Mouse (Mus musculus) kidney, adult 2 months (tissue): ENCODE measurements at regions not wholly inside any gene's neighbourhood (a gene's known extent, or its start where the extent isn't known, plus 50 kb on each side); places are given as distances from the start of the nearest gene placed in this dataset.

Experiments
- DNase-seq: peaks from one replicate; pipeline ENCODE4 v3.0.0; 2021
- H3K27ac ChIP-seq: fragments of 200-500 bp; 2 replicates; pipeline ENCODE4 v1.5.1; 2012; ENCODE audit warnings: low read depth, low read length, control low read depth, inconsistent platforms; ENCODE audit not compliant: insufficient read depth
- H3K27me3 ChIP-seq: fragments of 200-500 bp; replicated peaks from 2 replicates; pipeline ENCODE4 v1.6.1; 2012; ENCODE audit warnings: mild to moderate bottlenecking, moderate library complexity, low read length, inconsistent platforms; ENCODE audit not compliant: control insufficient read depth, insufficient read depth
- H3K36me3 ChIP-seq: fragments of 200-500 bp; 2 replicates; pipeline ENCODE4 v1.6.1; 2012; ENCODE audit warnings: mild to moderate bottlenecking, moderate library complexity, low read length, inconsistent platforms; ENCODE audit not compliant: control insufficient read depth, insufficient read depth
- H3K4me1 ChIP-seq: fragments of 200-500 bp; 2 replicates; pipeline ENCODE4 v1.6.1; 2011; ENCODE audit warnings: low read length; ENCODE audit not compliant: control insufficient read depth, insufficient read depth
- H3K4me3 ChIP-seq: fragments of 200-500 bp; 2 replicates; pipeline ENCODE4 v1.5.1; 2011; ENCODE audit warnings: mild to moderate bottlenecking, low read depth, low read length, control low read depth; ENCODE audit not compliant: insufficient read depth
- CTCF ChIP-seq: fragments of 200-500 bp; conservative IDR thresholded peaks from 2 replicates; pipeline ENCODE4 v1.5.1; 2011; ENCODE audit warnings: low read depth, mild to moderate bottlenecking, control low read depth, low read length, moderate library complexity, mixed read lengths; ENCODE audit not compliant: insufficient read depth, insufficient read length
- POLR2A ChIP-seq: fragments of 200-500 bp; IDR thresholded peaks from one replicate; pipeline ENCODE4 v1.6.1; 2011; ENCODE audit warnings: low read depth, low read length, control low read depth
- WGBS: fragments of 180-500 bp; shearing (Covaris S2); methylation state at CpG from one replicate; pipeline ENCODE4 v1.1.7; 2018; 5-methylcytosine and 5-hydroxymethylcytosine counted together

DNA sequence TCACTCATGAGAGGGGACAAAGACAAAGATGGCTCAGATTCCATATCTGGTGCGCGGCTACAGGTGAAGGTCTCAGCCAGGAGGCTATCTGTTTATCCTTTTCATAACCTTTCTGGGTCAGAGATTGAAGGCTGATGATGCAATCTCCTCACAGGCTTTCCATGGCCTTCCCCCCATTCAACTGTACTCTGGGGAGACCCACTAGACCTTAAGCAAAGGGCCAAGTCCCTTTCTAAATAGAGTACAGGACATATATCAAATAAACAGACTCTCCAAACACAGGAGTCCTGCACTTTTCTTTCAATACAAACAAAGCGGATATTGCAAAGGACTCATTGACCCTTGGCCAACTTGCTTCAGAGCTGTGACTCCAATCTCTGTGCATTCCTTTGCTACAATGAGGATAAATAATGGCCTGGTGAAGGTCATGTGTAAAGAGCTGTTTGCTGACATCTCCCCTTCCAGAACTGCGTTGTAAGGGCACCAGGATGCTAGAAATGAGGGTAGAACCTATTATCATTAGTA, 267.3 kb downstream of the Rnd3 start:
- no peak for DNase-seq
- WGBS: 77% methylated on average over 4 of the region's 4 CpGs
- TF ChIP-seq CTCF (no peak), POLR2A (no peak)
- no peaks in the 10 kb centered on the region for H3K4me1 ChIP-seq
- no peaks in the 10 kb centered on the region for H3K27me3 ChIP-seq
- no peaks in the 10 kb centered on the region for H3K36me3 ChIP-seq
- no peak overlapping the region for H3K27ac ChIP-seq
- no peak overlapping the region for H3K4me3 ChIP-seq

DNA sequence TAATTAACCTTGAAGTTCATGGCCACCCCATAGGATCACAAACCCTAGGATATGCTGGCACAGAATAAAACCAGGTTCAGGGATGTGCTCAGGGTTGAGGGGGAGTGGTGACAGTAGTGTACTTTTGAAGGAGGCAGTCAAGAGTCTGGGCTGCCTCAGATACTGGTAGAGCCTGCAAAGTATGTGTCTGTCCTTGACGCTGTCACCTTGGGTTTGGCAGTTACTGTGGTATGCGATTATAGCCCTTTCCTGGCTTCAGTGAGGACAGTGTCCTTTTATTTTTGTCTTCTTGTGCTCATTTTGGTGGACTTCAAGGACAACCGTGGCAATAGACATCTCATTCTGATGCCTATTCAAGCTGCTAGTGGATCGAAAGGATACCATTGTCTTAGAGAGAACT, 268.1 kb downstream of the Rnd3 start:
- H3K4me1 ChIP-seq: no peaks in the 10 kb centered on the region
- 84% methylated on average over 4 of the region's 4 CpGs for WGBS
- H3K27ac ChIP-seq: no peak overlapping the region
- no peak overlapping the region for H3K4me3 ChIP-seq
- no peaks in the 10 kb centered on the region for H3K36me3 ChIP-seq
- DNase-seq: peak; percentile 2
- TF ChIP-seq CTCF (no peak), POLR2A (no peak)
- no peaks in the 10 kb centered on the region for H3K27me3 ChIP-seq

DNA sequence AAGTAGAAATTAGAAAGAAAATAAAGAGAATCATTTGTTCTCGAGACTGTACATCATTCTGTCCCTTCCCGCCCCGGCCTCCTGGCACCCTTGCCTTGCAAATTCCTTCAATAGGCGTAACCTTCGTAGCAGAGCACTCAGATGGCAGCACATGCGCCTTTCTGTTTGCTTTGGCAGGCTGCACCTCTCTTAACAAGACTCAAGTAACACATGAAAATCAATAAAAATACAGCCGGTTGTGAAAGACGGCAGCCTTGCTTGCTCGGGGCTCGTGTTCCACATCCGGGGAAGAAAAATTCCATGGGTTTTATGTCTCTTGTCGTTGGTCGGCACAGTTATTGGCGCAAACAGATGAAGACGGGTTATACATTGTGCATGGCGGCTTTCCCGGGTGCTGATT, 271.2 kb downstream of the Rnd3 start:
- DNase-seq: peak; percentile 58
- H3K27me3 ChIP-seq: no peaks in the 10 kb centered on the region
- WGBS: 48% methylated on average over 17 of the region's 17 CpGs

DNA sequence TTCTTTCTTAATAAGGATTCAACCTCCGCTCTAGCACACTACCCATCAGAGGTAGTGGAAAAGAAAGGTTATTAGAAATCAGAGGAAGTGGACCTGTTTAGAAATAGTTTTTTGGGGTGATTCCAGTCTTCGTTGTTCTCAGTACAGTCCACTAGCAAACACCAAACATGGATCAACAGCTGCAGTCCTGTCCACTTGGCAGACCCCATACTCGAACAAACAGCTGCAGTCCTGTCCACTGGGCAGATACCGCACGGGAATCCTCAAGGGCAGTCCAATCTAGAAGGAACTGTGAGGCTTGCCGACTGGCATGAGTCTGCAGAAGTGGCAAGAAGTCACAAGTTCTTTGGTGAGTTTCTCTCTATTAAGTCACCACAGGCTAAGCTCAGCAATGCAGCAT, 273.8 kb downstream of the Rnd3 start:
- TF ChIP-seq CTCF (no peak), POLR2A (no peak)
- Histone ChIP-seq H3K27ac (no peak overlapping the region), H3K4me1 (no peaks in the 10 kb centered on the region), H3K36me3 (no peaks in the 10 kb centered on the region), H3K27me3 (no peaks in the 10 kb centered on the region), H3K4me3 (no peak overlapping the region)
- DNase-seq: no peak
- 95% methylated on average over 6 of the region's 6 CpGs for WGBS

More for the DNA sequence above, 271.2 kb downstream of the Rnd3 start:
- TF ChIP-seq CTCF (no peak), POLR2A (no peak)
- H3K36me3 ChIP-seq: no peaks in the 10 kb centered on the region
- no peak overlapping the region for H3K27ac ChIP-seq
- no peaks in the 10 kb centered on the region for H3K4me1 ChIP-seq
- no peak overlapping the region for H3K4me3 ChIP-seq

DNA sequence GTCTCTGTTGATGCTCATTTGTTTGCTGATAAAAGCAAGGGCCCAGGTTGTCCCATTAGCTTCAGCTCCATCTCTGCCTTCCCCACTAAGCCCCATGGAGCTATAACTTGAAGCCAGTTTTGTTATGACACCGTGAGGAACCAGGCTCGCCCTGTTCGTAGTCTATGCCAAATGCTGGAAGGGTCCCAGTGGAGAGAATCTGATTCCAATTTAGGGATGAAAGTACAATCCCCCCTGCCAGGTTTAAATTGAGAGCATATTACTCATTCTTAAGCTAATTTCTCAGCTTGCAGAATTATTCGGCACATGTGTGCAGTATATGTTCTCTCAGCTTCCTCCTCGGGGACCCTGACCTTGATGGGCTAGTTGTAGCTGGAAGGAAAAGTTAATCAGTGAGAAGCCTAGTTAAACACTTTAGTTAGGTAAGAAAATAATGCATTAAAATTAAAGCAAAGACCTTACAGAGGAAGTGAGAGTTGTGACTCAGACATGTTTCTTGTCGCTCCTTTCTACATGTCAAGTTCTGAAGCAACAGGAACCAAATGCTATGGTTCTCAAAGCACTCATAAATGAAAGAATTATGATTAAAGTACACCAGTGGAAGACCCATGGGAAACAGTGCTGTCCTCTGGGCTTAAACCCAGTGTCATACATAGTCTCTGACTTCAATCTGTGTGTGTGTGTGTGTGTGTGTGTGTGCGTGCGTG, 295.2 kb downstream of the Rnd3 start:
- no peak for DNase-seq
- TF ChIP-seq CTCF: no peak
- no peak for TF ChIP-seq POLR2A

DNA sequence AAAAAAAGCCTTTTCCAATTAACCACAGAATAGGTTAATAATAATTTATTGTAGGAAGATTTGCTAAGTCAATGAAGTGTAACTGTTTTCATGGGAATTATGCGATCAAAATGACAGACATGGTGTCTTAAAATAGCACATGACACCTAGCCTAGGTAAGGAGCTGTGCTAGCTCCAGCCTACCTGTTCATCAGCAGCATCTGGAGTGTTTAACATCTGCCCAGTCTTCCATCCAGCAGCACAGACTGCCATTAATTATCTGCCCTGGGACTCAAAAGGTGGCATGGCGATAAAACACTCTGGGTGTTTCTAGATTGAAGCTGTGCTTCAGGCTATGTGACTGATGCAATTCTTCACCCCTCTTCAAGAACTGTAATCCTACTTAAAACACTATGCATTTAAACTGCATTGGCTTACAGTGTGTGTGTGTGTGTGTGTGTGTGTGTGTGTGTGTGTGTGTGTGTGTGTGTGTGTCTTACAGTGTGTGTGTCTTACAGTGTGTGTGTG, 296.4 kb downstream of the Rnd3 start:
- H3K36me3 ChIP-seq: no peaks in the 10 kb centered on the region
- H3K27ac ChIP-seq: no peak overlapping the region
- no peak for DNase-seq
- 85% methylated on average over 2 of the region's 2 CpGs for WGBS
- H3K27me3 ChIP-seq: no peaks in the 10 kb centered on the region
- no peaks in the 10 kb centered on the region for H3K4me1 ChIP-seq
- H3K4me3 ChIP-seq: no peak overlapping the region
- no peak for TF ChIP-seq POLR2A
- no peak for TF ChIP-seq CTCF

More for the DNA sequence above, 295.2 kb downstream of the Rnd3 start:
- Histone ChIP-seq H3K27me3 (no peaks in the 10 kb centered on the region), H3K4me1 (no peaks in the 10 kb centered on the region), H3K4me3 (no peak overlapping the region), H3K27ac (no peak overlapping the region), H3K36me3 (no peaks in the 10 kb centered on the region)
- 70% methylated on average over 8 of the region's 8 CpGs for WGBS

DNA sequence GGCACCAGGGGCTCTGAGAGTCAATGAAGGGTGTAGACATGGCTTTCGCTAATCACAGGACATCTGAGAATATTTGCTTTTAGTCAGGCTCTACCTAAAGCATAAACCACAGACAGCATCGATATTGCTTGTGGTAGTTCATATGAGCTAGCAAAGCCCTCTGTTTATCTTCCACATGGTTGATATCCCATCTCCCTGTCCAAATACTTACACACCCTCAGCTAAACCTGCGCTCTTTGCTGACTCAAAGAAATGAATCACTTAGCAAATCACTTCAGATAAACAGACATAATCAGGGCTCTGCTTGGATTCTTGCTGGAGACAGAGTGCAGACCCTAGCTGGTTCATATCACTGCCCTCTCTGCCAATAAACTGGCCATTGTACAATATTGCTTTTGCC, 298.8 kb downstream of the Rnd3 start:
- H3K4me1 ChIP-seq: no peaks in the 10 kb centered on the region
- no peaks in the 10 kb centered on the region for H3K36me3 ChIP-seq
- 78% methylated on average over 3 of the region's 3 CpGs for WGBS
- DNase-seq: no peak
- no peak overlapping the region for H3K27ac ChIP-seq
- no peak for TF ChIP-seq CTCF
- no peak for TF ChIP-seq POLR2A
- H3K4me3 ChIP-seq: no peak overlapping the region
- no peaks in the 10 kb centered on the region for H3K27me3 ChIP-seq

DNA sequence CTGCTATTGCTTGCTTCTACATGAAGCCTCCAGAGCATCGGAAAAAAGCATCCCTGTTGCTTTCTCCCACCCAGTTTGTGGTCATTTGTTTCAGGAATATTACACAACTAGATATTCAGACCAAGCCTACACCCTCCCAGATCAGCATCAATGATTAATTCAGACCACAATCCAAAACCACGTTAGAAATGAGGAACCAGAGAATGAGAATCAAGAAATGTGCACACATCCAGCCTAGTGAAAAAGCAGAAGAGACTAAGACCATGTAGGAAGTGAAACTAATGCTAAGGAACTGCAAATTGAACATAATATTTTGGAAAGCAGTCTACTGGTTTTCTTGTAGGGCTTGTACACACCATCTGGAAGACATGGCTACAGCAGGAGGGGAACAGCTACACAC, 307.0 kb downstream of the Rnd3 start:
- H3K27me3 ChIP-seq: no peaks in the 10 kb centered on the region
- TF ChIP-seq CTCF: no peak
- TF ChIP-seq POLR2A: no peak

More for the DNA sequence above, 307.0 kb downstream of the Rnd3 start:
- 58% methylated on average over 2 of the region's 2 CpGs for WGBS
- peak; percentile 12 for DNase-seq
- Histone ChIP-seq H3K27ac (no peak overlapping the region), H3K4me1 (no peaks in the 10 kb centered on the region), H3K36me3 (no peaks in the 10 kb centered on the region), H3K4me3 (no peak overlapping the region)
